Mouse (Mus musculus): Measurements from ENCODE around the gene Itpr1.

The Itpr1 gene

DNA sequence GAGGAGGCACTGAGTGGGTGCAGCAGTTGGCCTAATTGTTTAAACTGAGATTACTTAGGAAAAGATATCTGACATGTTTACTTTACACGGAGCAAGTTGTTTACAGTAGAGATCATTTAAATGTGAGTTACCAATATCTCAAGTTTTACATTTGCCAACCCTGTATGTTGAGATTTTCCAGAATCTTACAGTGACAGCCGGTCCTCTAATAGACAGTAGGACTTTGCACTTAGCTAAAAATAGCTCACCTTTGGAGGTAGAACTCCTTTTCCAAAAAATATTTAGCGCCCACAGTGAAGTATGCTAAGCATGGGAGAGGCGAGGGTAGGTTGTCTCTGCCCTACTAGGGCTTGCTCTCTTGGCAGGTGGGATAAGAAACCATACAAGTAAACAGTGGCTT is 69.2 kb downstream of the Itpr1 start:
- DNase-seq: no peak

- no peak for DNase-seq
These were observed 69.7 kb downstream of the Itpr1 start for GRCm38 (mm10) chr6:108282621-108283020.

DNA sequence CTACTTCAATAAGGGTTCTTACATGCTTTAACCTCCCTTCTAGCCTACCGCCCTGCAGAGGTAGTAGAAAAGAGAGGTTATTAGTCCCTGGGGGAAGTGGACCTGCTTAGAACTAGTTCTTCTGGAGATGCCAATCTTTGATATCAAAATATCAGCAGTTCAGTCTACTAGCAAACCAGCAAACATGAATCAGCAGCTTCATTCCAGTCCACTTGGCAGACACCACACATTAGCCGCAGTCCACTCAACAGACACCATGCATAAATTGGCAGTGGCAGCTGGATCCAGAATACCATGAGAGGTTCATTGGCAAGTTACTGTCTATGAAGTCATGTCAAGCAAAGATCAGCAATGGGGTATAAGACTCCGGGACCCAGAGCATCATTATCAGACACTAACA is 71.8 kb downstream of the Itpr1 start:
- DNase-seq: no peak

DNA sequence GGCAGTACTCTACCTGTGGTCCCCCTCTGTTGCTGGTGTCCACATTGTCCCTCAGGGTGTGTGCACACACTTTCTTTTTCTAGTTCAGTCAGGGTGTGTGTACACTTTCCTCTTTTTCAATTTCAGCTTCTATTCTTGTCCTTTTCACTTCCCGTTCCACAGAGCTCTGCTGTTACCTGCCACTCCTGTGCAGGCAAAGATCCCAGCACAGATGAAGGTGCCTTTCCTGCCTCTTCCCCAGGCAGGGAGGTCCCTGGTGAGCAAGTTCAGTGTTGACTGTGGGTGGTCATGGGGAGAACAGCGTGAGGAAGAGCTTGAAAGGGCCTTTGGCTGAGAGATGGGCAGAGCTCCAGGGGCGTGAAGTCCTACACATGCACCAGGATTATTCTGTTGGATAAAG is 76.1 kb downstream of the Itpr1 start:
- DNase-seq: no peak

GRCm38 (mm10) chr6:108290978-108291377 is 78.1 kb downstream of the Itpr1 start:
- DNase-seq: no peak

DNA sequence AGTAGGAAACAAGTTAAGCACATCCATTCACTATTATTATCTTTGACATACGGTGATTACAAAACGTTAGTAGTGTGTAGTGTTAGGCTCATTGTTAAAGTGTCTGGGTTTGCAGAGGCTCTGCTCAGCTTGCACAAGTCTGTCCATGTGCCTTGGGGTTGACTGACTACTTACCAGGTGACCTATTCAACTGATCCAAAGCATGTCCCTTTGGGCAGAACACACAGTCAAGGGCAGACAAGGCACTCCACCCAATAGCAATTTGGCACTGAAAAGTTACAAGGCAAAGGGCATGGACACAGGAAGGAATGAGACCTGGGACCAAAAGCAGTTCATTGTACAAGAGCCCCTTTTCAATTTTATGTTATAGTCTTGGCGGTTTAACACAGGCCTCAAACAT is 78.7 kb downstream of the Itpr1 start:
- DNase-seq: peak; percentile 54

DNA sequence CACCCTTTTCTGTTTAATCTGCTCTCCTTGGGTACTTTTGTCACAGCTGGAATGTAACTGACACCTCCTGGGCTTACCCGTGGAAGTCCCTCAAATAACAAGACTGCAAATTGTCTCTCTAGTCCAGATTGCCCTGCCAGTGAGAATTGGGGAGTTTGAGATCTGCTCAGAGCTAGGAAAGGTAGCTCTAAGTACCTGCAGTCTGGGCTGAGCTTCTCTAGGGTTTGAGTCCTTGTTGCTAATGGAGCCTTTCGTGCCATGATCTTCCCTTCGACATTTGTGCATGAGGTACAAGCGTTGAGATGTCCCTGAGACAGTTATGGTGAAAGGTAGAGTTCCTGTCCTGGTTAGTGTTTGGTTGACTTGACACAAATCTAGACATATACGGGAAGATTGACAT is 89.0 kb downstream of the Itpr1 start:
- no peak for DNase-seq

DNA sequence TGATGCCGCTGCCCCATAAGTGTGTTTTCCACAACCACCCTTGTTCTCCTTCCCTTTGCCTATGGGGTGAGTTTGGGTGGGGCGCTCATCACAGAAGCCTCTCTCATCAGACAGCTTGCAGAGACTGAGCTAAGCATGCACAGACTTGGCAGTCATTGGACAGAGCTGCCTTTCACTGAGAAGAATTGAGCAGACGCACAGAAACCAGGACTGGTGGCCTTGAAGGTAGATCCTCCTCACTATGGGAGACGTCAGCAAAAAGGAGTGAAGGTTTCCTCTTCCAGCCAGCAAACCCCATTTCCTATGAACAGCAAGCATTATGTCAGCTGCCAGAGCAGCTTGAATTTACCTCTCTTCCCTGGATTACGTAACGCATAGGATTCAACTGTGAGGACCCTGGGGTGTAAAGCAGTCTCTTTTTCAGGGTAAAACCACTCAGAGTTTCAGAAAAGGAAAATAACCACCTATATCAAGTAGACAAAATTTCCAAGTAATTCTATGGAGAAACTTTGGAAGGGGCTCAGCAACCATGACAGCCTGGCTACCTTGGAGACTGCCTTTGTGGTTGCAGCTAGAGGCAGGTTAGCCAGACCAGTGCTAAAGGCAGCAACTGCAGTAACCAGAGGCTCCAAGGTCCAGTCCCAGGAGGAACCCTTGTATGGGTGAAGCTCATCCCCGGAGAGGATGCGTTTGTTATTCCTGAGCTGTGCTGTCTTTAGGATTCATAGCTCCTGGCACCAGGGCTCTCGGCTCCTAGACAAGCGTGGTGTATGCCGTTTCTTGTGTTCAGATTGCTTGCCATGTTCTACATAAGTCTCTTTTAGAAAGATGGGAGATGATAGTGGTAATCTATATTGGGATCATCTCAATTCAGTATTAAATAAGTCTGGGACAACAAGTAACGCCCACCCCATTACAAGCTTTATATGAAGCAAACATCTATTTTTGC is 91.0 kb downstream of the Itpr1 start:
- DNase-seq: no peak

GRCm38 (mm10) chr6:108305171-108305779 is 92.4 kb downstream of the Itpr1 start:
- peak; percentile 31 for DNase-seq

DNA sequence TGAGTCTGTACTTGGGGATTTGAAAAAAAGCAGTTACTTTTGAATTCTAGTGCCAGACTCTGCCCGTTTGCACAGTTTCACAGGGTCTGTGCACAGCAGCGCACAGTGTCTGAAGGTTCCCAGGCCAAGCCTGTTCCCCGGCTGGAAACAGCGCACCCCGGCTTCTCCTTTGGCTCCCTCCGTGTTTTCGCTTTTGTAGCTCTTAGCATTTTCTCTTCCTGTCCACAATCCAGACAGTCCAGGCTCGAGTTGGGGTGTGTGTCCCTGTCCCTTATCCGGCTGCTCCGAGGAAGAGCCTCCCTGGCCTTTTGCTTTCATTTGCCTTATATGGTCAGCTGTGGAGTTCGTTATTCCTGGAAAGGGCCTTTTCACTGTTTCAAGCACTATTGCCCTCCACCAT is 93.3 kb downstream of the Itpr1 start:
- peak; percentile 70 for DNase-seq

DNA sequence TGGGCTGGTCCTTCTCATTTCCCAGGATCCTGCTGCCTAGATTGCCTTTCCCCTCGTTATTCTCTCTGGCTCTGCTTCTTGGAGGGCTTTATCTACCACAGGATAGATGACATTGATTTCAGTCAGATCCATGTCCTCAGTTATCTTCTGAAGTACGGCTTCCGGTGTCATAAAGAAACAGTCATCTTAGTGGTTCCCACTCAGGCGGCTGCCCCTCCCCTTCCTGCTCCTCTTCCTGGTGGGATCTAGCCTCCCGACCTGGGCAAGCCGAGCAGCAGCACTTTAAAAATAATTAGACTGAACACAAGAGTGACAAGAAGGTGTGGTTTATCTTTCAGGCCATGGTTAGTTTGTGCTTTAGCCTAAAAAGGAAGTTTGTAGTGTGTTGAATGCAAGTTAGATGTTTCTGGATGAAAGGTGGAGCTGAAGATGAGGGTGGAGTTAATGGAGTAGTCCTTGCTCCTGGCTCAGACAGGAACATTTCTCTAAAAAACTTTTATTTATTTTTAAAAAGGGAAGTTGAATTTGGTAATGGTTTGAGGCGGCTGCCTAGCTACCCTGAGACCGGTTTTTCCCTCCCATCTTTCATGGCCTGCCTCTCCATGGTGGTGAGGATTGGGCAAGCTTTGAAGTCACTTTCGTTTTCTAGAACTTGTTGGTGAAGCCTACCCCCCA is 94.2 kb downstream of the Itpr1 start:
- no peak for DNase-seq

DNA sequence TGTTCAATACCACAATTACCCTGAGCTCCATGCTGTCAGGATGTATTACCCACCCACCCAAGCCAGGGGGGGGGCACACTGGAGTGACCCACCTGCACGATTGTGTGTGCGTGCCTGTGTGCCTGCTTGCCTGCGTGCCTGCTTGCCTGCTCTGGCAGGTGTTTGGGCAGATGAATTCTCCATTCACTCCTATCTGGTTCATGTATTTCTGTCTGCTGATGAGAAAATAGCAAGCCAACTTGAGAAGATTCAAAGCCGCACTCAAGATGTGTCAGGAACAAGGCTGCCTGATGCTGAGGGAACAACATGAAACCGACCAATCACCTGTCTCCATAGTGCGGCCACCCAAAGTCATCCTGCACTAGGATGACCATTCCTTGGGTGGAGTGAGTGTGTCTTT is 94.9 kb downstream of the Itpr1 start:
- DNase-seq: no peak

- no peak for DNase-seq
These were observed 96.7 kb downstream of the Itpr1 start for GRCm38 (mm10) chr6:108309391-108310182.

DNA sequence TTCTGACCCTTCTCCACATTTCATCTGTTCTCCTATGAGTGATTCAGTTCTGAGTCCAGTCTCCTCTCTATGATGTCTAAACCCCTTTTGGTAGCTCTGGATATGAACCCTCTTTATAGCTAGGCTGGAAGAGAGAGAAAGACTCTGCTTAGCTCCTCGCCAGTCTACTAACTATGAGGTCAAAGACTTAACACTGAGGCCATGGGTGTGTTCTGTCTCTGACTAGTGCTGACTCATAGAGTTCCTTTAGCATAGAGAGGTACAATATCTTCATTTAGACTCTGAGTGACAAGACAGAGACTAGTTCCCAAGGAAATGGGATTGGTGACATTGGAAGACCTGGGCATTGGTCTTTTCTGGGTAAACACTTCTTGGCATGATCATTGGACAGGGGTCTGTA is 100.2 kb downstream of the Itpr1 start:
- DNase-seq: no peak

GRCm38 (mm10) chr6:108313997-108314396 is 101.1 kb downstream of the Itpr1 start:
- no peak for DNase-seq

GRCm38 (mm10) chr6:108316268-108316824 is 103.5 kb downstream of the Itpr1 start:
- DNase-seq: no peak

- DNase-seq: no peak
These were observed 104.1 kb downstream of the Itpr1 start for GRCm38 (mm10) chr6:108316951-108317350.

GRCm38 (mm10) chr6:108321653-108322052 is 108.8 kb downstream of the Itpr1 start:
- no peak for DNase-seq

GRCm38 (mm10) chr6:108324464-108325025 is 111.6 kb downstream of the Itpr1 start:
- no peak for DNase-seq

- no peak for DNase-seq
These were observed 112.5 kb downstream of the Itpr1 start for GRCm38 (mm10) chr6:108325400-108325799.

- no peak for DNase-seq
These were observed 113.1 kb downstream of the Itpr1 start for GRCm38 (mm10) chr6:108325948-108326411.

- DNase-seq: no peak
These were observed 113.9 kb downstream of the Itpr1 start for GRCm38 (mm10) chr6:108326751-108327161.

Measured in kidney, adult 9 months (tissue).